Mouse (Mus musculus) olfactory bulb, adult 2 months (tissue): Measurements from ENCODE around the gene Il1rapl2. TPM values are rescaled to one million over a fixed set of nuclear protein-coding genes. Genes with fewer than 3 reads are reported as not detected.

ENCODE experiments used
- H3K27ac ChIP-seq: fragments of 200-500 bp; 2 replicates; pipeline ENCODE4 v1.5.1; 2012; ENCODE audit warnings: low read depth, low read length; ENCODE audit not compliant: insufficient read depth
- H3K4me1 ChIP-seq: fragments of 200-500 bp; 2 replicates; pipeline ENCODE4 v1.6.1; 2012; ENCODE audit warnings: low read length; ENCODE audit not compliant: control insufficient read depth, insufficient read depth
- H3K4me3 ChIP-seq: fragments of 200-500 bp; 2 replicates; pipeline ENCODE4 v1.5.1; 2012; ENCODE audit warnings: mild to moderate bottlenecking, low read depth, low read length, moderate library complexity; ENCODE audit not compliant: insufficient read depth
- CTCF ChIP-seq: fragments of 200-500 bp; IDR thresholded peaks from 2 replicates; pipeline ENCODE4 v1.5.1; 2012; ENCODE audit warnings: low read depth, mild to moderate bottlenecking, low read length, moderate library complexity; ENCODE audit not compliant: insufficient read depth
- POLR2A ChIP-seq: fragments of 200-500 bp; IDR thresholded peaks from 2 replicates; pipeline ENCODE4 v1.6.1; 2012; ENCODE audit warnings: mild to moderate bottlenecking, low read depth, low read length, moderate library complexity; ENCODE audit not compliant: insufficient read depth
- WGBS: fragments of 180-500 bp; shearing (Covaris S2); methylation state at CpG from one replicate; pipeline ENCODE4 v1.1.7; 2018; 5-methylcytosine and 5-hydroxymethylcytosine counted together
- polyA plus RNA-seq: library from polyadenylated mRNA; stranded (reverse); fragments of >200 nt; gene quantifications from 2 replicates; pipeline ENCODE4 v1.2.4, GENCODE M21; 2012; ENCODE audit warnings: low replicate concordance; ENCODE audit not compliant: missing spikeins, insufficient read depth, insufficient read length

Gene Il1rapl2
- not detected in 2 replicates for polyA plus RNA-seq

DNA sequence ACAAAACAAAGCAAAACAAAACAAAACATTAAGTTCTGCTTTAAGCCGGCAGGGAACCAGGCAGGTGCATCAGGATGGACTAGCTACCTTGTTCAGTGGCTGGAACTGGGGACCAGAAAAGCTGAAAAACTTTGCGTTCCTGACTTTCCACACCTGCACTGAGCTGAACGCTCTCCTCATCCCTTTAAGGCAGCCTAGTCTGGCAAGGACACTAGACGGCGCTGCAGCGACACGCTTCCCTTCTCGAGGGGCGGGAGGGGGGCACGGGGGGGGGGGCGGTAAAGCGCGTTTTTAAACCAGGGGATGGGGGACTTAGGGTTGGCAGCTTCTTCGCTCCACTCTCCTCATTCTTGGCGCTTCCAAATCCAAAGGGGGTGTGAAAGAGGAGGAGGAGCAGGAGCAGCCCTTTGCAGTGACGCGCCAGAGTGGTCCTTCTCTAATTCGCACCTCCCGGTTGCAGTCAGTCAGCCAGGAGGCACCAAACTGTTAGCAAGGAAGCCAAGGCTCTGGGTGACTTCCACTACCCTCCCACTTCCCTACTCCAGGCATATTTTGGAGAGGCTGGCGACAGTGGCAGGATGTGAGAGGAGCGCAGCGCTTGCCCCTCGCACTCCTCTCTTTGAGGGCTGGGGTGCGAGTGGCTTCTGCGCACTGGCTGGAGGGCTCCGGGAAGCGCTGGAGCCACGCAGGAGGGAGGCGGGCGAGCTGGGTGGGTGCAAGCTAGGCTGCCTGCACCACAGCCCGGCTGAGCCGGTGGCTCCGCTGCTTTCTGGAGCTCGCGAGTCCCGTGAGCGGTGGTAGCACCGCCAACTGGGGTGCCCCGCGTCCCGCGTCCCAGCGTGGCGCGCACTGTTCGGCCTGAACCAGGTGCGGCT, at the start of gene Il1rapl2:
Gene Il1rapl2, plus strand, starts transcription at position 288 of the 875 bp plus-strand sequence.
- 12% methylated on average over 47 of the region's 47 CpGs for WGBS
- no peaks in the 10 kb centered on the region for H3K4me1 ChIP-seq
- no peak for TF ChIP-seq POLR2A
- TF ChIP-seq CTCF = no peak
- no peak within 1 kb of the TSS for H3K27ac ChIP-seq
- H3K4me3 ChIP-seq = peak within 1 kb of the TSS; percentile 51

DNA sequence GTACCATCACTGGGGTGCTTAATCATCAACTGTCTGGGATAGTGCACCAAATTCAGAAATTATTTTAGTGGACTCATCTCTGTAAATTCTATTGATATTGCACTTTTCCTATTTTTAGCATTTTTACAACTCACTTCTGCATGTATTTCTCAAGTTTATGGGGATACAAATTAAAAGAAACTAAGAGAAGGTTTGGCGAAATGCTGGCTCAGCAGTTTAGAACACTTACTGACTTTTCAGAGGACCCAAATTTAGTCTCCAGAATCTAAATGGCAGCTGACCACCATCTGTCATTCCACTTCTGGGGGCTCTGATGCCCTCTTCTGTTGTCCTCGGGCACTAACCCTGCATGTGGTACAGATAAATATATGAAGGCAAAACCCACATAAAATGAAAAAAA, 22.1 kb upstream of the Il1rapl2 start:
- Histone ChIP-seq H3K27ac (no peak overlapping the region), H3K4me1 (no peaks in the 10 kb centered on the region), H3K4me3 (no peak overlapping the region)
- 92% methylated on average over 2 of the region's 2 CpGs for WGBS
- TF ChIP-seq POLR2A (no peak), CTCF (no peak)

DNA sequence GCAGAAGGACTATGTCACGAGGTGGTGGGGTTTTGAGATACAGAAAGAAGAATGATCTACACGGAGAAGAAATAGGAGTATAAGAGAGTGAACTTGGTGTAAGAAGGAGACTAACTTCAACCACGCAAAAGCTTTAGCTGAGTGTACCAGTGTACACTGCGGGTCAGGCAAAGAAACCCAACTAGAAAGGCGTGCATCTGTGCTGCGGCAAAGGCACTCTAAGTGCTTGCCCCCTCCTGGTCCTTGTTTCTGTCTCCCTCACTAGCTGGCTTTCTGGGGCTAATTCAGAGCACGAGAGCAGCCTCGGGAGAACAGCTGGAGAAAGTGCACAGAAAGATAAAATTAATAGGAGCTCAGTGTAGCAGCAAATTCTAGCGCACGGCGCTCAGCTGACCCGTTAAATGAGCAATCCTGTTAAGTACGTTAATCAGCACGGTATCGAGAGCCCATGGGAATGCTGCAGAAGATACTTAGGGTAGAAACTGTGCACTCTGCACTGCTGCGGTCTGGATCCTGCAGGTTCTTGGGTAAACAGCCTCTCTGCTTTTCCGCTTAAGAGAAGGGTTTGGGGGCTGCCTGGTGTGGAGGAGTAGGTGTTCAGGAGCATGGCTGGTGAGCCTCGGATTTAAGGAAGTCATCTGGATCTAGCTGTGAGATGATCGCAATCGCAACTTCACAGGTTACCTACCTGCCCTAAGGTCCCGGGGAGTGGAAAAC, 778 bp upstream of the Il1rapl2 start:
- no peaks in the 10 kb centered on the region for H3K4me1 ChIP-seq
- H3K4me3 ChIP-seq = peak overlapping the region; percentile 6; the same call in 1 of the 2 replicates
- 24% methylated on average over 21 of the region's 21 CpGs for WGBS
- TF ChIP-seq POLR2A = no peak
- TF ChIP-seq CTCF = no peak
- H3K27ac ChIP-seq = no peak overlapping the region

- 43% methylated on average over 1 of the region's 1 CpGs for WGBS
- Histone ChIP-seq H3K4me3 (no peak overlapping the region), H3K27ac (no peak overlapping the region), H3K4me1 (no peaks in the 10 kb centered on the region)
- TF ChIP-seq CTCF = no peak
- TF ChIP-seq POLR2A = no peak
These were observed 12.2 kb downstream of the Il1rapl2 start for GRCm38 (mm10) chrX:137582656-137583055.

GRCm38 (mm10) chrX:137620697-137621096, 50.3 kb downstream of the Il1rapl2 start:
- H3K27ac ChIP-seq = no peak overlapping the region
- H3K4me1 ChIP-seq = no peaks in the 10 kb centered on the region
- no peak for TF ChIP-seq CTCF
- no peak for TF ChIP-seq POLR2A
- no peak overlapping the region for H3K4me3 ChIP-seq

DNA sequence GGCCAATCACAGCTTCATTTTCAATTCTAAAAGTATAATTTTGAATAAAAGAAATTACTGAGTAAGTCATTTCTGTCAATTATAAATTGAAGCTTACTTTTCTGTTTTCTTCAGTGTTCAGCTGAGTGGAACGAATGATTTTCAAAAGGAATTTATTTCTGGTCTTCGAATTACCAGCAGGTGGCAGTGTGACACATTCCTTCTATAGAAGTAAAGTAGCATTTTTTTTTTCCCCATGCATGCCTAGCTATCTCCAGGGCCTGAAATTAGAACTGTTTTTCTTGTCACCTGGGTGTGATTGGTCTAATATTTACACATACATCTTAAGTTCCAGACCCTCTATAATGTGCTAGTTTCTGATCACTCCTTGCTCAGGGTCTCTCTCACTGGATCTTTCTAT, 96.6 kb downstream of the Il1rapl2 start:
- no peak overlapping the region for H3K27ac ChIP-seq
- H3K4me3 ChIP-seq = no peak overlapping the region
- no peaks in the 10 kb centered on the region for H3K4me1 ChIP-seq
- no peak for TF ChIP-seq CTCF
- TF ChIP-seq POLR2A = no peak
- 17% methylated on average over 2 of the region's 2 CpGs for WGBS

GRCm38 (mm10) chrX:137687974-137688373, 117.6 kb downstream of the Il1rapl2 start:
- H3K4me3 ChIP-seq = no peak overlapping the region
- TF ChIP-seq CTCF (no peak), POLR2A (no peak)
- no peaks in the 10 kb centered on the region for H3K4me1 ChIP-seq
- no peak overlapping the region for H3K27ac ChIP-seq
- 41% methylated on average over 1 of the region's 1 CpGs for WGBS

DNA sequence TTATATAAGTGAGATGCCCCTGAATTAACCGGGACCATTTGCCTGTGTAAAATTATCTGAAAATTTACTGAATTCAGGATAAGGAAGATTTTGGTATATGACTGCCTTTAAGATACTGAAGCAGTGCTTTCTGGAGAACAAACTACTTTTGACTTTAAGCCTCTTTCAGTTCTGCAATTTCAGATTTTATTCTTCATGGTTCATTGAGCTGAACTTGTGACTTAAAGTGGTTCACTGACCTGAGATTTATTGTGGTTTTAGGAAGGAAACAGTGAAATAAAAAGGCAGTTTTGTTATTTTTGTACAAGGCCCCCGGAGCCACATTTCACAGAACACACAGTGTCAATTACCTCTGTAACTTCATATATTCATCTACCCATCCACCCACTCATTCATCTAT, 129.6 kb downstream of the Il1rapl2 start:
- H3K4me1 ChIP-seq = no peaks in the 10 kb centered on the region
- no peak for TF ChIP-seq POLR2A
- no peak for TF ChIP-seq CTCF
- no peak overlapping the region for H3K4me3 ChIP-seq
- H3K27ac ChIP-seq = no peak overlapping the region
- 90% methylated on average over 2 of the region's 2 CpGs for WGBS

DNA sequence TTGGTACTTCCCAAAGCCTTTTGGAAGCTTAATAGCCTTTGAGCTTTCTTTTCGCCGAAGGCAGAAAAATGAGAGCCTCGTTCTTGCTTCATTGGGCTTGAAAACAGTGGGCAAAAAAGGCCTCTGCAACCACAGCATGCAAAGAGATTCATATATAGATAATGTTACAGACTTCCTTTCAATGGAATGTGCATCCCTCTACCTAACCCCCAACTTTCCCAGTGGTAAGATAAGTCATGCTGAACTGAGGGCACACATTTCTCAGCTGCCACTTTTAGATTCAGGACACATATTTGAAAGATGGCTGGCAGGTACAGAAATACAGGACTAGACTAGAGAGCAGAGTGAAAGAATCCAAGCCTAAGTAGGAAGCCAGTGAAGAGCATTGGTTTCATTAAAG, 185.1 kb downstream of the Il1rapl2 start:
- H3K4me1 ChIP-seq = no peaks in the 10 kb centered on the region
- no peak overlapping the region for H3K4me3 ChIP-seq
- 73% methylated on average over 3 of the region's 3 CpGs for WGBS
- no peak for TF ChIP-seq POLR2A
- TF ChIP-seq CTCF = no peak
- H3K27ac ChIP-seq = no peak overlapping the region
